Mouse (Mus musculus): ENCODE measurements at regions not wholly inside any gene's neighbourhood (a gene's known extent, or its start where the extent isn't known, plus 50 kb on each side); places are given as distances from the start of the nearest gene placed in this dataset.

- no peak for DNase-seq (ENCODE audit: low spot score in 2 of 2)
Observed at GRCm38 (mm10) chr12:35863141-35863540, 62.3 kb upstream of the Agr3 start.

DNA sequence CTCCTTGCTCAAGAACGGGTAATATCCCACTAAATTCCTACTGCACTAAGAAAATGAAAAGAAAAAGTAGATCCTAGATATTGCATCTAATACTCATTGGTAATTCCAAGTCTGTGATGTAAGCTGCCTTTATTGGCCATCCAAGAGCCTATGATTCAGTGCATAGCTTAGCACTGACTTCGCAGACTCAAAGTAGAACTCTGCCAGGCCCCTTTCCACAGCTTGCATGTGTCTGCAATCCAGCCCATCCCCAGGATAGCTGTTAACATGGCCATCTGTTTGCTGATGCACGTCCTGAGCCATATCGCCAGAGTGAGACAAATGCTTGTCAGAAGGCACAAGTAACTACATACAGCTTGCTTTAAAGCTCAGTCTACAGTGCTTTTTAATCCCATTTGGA lies 72.3 kb upstream of the Agr3 start:
- DNase-seq (ENCODE audit: low spot score in 2 of 2) = peak in 1 of 2 experiments; percentile 19

DNA sequence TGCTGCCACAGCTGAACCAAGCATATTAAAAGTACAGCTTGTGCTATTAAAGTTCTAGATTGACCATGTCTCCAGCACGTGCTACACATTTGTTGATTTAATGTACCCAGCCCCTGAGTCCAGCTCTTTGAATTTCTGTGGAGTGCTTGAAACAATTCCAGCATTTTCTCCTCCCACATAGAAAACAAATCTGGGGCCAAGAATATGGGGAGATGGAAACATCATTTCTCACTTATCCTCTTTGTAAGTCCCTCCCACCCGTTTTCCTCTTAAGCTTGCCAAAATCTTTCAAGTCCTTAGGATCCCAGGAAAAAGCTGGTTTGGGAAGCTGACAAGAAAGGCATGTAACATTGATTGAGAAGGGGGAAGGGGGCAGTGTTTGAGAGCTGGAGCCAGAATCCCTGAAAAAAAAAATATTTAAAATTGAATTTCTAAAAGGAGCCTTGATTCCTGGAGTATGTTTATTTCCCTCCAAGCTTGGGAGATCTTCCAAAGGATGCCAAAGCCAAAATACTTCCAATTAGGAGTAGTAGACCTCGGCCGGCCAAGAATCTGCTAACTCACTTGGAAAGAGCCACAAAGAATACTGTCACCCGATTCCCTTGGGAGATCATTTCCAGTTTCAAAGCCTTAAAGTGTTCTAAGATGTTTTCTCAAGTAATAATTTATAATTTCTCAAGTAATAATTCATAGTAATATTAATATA lies 78.4 kb upstream of the Agr3 start:
- DNase-seq (ENCODE audit: low spot score in 2 of 2) = peak in 1 of 2 experiments; percentile 22

GRCm38 (mm10) chr12:35836946-35837345 lies 88.5 kb upstream of the Agr3 start:
- DNase-seq (ENCODE audit: low spot score in 2 of 2) = no peak

DNA sequence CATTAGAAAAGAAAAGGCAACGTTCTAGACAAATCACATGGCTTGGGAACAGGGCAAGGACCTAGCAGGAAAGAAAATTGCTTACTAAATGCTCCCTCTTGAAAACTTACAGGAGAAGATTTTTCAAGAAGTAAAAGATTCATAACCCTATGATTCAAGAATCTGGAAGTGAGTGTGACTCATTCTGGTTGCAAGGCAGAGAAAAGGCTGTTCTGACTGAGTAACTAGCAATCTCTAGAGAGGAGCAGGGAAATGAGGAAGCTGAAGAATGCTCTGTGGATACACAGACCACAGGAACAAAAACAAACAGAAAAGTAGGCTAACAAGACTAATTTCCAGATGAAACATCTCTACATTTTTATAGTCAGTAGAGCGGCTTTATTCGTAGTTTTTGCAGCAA lies 92.1 kb upstream of the Agr3 start:
- DNase-seq (ENCODE audit: low spot score in 2 of 2) = no peak

DNA sequence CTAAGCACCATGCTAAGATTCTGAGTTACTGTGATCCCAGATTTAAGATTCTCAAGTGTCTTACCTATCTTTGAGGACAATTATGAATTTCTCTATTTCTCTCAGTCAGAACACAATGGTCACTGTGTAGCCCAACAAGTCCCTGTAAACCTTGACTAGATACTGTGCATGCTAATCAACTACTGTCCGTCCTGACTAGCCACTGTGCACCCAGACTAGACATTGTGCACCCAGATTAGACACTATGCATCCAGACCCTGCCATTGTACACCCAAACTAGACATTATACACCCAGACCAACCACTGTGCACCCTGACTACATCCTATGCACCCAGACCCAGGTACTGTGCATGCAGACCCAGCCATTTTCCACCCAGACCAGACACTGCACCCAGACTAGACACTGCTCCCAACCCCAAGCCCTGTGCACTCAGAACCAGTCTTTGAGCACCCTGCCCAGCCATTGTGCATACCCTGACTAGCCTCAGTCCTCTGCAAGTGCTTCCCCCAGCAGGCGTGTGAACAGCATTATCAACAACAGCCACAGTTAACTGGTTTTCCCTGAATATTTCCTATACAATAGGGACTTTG lies 93.4 kb upstream of the Agr3 start:
- no peak for DNase-seq (ENCODE audit: low spot score in 2 of 2)

GRCm38 (mm10) chr12:35831268-35831667 lies 94.2 kb upstream of the Agr3 start:
- DNase-seq (ENCODE audit: low spot score in 2 of 2) = no peak

GRCm38 (mm10) chr12:35827797-35828196 lies 97.6 kb upstream of the Agr3 start:
- no peak for DNase-seq (ENCODE audit: low spot score in 2 of 2)

GRCm38 (mm10) chr12:35826990-35827389 lies 98.4 kb upstream of the Agr3 start:
- no peak for DNase-seq (ENCODE audit: low spot score in 2 of 2)

GRCm38 (mm10) chr12:35824587-35824987 lies 100.8 kb upstream of the Agr3 start:
- DNase-seq (ENCODE audit: low spot score in 2 of 2) = peak; percentile 68 to 71

- peak in 1 of 2 experiments; percentile 5 for DNase-seq (ENCODE audit: low spot score in 2 of 2)
Observed at GRCm38 (mm10) chr12:35799261-35799660, 126.2 kb upstream of the Agr3 start.

GRCm38 (mm10) chr12:35775396-35775795 lies 150.0 kb upstream of the Agr3 start:
- DNase-seq (ENCODE audit: low spot score in 2 of 2) = no peak

- DNase-seq (ENCODE audit: low spot score in 2 of 2) = no peak
Observed at GRCm38 (mm10) chr12:35770387-35771024, 154.9 kb upstream of the Agr3 start.

- no peak for DNase-seq (ENCODE audit: low spot score in 2 of 2)
Observed at GRCm38 (mm10) chr12:35758916-35759315, 166.5 kb upstream of the Agr3 start.

DNA sequence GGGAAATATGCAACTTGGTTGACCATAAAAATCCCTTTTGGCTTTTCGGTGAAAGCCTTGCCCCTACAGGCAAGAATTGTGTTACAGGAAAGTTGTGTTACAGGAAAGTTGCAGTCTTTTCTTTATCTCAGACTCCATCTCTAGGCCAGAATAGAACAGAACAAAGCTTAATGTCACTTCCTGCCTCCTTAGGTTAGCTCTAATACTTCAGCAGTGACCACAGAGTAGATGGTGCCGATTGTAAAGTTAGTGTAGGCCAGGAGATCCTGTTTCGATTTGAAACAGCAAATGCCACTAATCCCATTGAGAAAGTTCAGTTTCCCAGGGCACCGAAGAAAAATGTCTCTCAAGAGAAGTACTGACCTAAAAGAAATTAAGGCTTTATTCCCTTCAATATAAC lies 170.3 kb upstream of the Agr3 start:
- no peak for DNase-seq (ENCODE audit: low spot score in 2 of 2)

DNA sequence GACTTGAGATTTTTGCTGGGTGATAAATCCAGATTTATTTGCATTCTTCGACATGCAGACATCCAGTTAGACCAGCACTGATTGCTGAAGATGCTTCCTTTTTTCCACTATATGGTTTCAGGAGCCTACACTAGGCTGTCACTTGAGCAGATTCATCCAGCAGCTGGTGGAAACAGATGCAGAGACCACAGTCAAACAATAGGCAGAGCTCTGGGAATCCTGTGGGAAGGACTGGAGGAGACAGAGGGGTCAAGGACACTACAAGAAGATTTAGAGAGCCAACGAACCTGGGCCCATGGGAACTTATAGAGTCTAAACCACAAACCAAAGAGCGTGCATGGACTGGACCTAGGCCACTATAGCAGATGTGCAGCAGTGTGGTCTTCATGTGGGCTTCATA lies 177.4 kb upstream of the Agr3 start:
- DNase-seq (ENCODE audit: low spot score in 2 of 2) = no peak

DNA sequence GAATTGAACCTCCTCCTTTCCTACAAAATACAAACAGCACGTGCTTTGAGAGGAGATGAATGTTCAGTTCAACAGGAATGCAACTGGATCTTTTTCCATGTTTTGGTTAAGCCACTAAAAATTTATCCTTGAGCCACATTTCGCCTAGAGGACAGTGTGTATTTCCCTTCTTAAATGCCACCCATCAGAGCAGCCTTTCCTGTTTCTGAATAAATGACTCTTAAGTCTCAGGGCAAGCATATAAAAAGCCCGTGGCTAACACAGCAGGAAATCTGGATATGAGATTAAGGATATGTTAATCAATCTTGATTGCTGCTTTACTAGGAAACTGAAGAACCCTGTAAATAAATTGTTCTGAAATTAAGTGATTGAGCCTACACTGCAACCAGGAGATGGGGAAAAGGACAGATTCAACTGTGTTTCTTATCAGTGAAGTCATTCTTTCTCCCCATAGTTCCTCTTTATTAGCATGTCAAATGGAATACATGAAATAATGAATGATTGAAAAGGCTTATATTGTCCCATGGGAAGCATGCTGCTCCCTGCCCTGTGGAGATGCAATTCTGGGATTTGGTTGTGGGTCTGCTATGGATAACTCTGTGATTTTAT lies 178.6 kb upstream of the Agr3 start:
- DNase-seq (ENCODE audit: low spot score in 2 of 2) = no peak

DNA sequence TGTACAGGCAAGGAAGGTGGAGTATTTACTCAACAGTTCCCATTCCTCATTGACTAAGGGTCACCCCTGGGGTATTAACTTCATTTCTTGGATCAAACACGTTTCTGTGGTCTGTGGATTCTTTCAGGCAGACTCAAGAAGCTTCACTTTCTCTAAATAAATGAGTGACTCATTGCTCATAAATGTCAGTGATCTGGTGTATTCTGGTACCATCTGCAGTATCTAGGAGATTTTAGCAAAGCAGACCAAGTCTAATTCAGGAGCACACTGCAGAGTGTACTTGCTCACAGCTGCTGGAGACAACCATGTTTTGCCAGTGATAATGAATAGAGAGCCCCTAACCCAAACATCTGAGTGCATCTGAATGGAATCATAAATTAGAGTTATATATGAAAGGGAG lies 182.7 kb upstream of the Agr3 start:
- DNase-seq (ENCODE audit: low spot score in 2 of 2) = no peak

DNA sequence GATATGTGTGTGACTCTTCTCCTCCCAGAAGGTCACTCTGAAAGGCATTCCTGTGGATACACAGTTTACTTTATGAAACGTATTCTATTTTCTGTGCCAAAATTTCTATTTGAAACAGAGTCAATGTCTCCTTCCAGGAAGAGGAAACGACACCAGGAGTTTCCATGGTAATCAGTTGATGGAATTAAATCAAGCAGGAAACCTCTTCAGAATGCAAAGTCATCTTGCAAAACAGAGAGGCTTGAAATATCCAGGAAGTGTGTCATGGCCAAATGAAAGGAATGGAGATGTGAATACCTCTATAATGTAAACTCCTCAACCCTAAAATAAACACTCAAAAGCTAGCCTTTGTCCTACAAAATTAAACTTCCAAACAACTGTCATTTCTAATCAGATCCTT lies 189.0 kb upstream of the Agr3 start:
- DNase-seq (ENCODE audit: low spot score in 2 of 2) = no peak

DNA sequence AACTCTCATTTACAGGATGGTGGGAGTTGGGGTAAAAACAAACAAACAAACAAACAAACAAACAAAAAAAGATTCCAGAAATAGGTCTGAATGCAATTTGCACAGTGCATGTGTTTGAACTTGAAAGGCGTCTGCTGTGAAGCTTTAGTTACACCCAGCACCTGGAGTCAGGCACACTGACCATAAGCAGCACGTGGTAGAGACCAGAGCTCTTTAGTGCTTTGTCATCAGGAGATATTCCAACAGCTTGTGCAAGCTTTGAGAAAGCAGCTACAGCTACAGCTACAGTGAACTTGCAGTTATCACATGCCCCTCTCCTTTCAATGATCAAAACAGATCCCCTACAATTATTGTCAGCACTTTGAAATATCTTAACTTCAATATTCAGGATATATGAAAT lies 190.4 kb upstream of the Agr3 start:
- no peak for DNase-seq (ENCODE audit: low spot score in 2 of 2)

GRCm38 (mm10) chr12:35734371-35734770 lies 191.0 kb upstream of the Agr3 start:
- DNase-seq (ENCODE audit: low spot score in 2 of 2) = no peak

DNA sequence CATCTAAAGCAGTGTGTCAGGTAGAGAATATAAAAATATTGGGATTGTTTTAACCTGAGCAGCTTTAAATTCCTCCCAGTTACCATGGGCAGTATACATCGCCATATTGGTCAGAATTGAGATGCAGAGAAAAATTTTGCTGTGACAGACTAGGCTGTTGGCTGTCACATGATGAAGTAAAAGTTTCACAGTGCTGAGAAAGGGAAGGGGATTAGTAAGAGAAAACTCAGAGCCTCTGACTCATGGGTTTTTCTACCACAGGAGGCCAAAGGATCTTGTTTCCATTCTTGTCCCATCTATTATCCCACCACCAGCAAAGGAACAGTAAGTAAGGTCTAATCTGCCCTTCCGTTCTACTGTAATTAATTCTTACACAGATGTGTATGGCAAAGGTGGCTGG lies 191.8 kb upstream of the Agr3 start:
- DNase-seq (ENCODE audit: low spot score in 2 of 2) = no peak

DNA sequence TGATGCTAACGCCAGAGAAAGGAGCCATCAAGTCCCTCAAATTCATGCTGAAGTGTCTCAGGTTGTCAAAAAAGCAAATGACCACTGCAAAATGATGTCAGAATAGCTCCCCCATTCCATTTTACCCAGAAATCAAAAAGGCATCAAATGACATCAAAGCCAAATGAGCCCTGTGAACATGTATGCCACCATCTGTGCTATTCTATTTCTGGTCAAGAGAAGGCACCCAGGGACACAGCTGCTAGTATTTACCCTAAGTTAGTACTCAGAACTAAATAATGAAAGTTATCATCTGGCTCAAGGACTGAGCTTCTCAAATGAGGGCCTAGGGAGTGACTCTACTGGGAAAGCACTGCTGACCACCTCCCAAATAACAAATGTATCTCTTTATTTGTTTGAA lies 191.1 kb upstream of the Ahr start:
- no peak for DNase-seq (ENCODE audit: low spot score in 2 of 2)

Measured in urinary bladder, postnatal 36 days (tissue).